Mouse (Mus musculus) forebrain, embryonic 13.5 days (tissue): ENCODE measurements at regions not wholly inside any gene's neighbourhood (a gene's known extent, or its start where the extent isn't known, plus 50 kb on each side); places are given as distances from the start of the nearest gene placed in this dataset.
"Not testable (repeated sequence)": the region's sequence is repeated elsewhere in the genome, so short reads cannot be mapped to it uniquely, and the experiment has no call there.

Source experiments
- ATAC-seq: fragments of 200-750 bp; cut with Nextera tagmentation; 2 replicates; pipeline ENCODE4 v1.8.0; 2017
- H3K27ac ChIP-seq: fragments of 300-500 bp; sonication (generic); 2 replicates; pipeline ENCODE4 v1.5.1; 2015; ENCODE audit warnings: inconsistent platforms, mild to moderate bottlenecking, moderate library complexity
- H3K27me3 ChIP-seq: fragments of 300-500 bp; sonication (generic); 2 replicates; pipeline ENCODE4 v1.6.1; 2015; ENCODE audit warnings: mild to moderate bottlenecking, inconsistent platforms
- H3K36me3 ChIP-seq: fragments of 300-500 bp; sonication (generic); 2 replicates; pipeline ENCODE4 v1.6.1; 2015; ENCODE audit warnings: mild to moderate bottlenecking, inconsistent platforms; ENCODE audit not compliant: poor library complexity, severe bottlenecking
- H3K4me1 ChIP-seq: fragments of 300-500 bp; sonication (generic); 2 replicates; pipeline ENCODE4 v1.6.1; 2015; ENCODE audit warnings: inconsistent platforms
- H3K4me2 ChIP-seq: fragments of 300-500 bp; sonication (generic); 2 replicates; pipeline ENCODE4 v1.6.1; 2015; ENCODE audit warnings: inconsistent platforms, mild to moderate bottlenecking, moderate library complexity
- H3K4me3 ChIP-seq: fragments of 300-500 bp; sonication (generic); 2 replicates; pipeline ENCODE4 v1.5.1; 2015; ENCODE audit warnings: mild to moderate bottlenecking, inconsistent platforms
- H3K9ac ChIP-seq: fragments of 300-500 bp; sonication (generic); 2 replicates; pipeline ENCODE4 v1.6.1; 2015; ENCODE audit warnings: mild to moderate bottlenecking, inconsistent platforms
- H3K9me3 ChIP-seq: fragments of 300-500 bp; sonication (generic); replicated peaks from 2 replicates; pipeline ENCODE4 v1.6.1; 2016; ENCODE audit warnings: inconsistent platforms
- WGBS: fragments of 180-500 bp; shearing (Covaris S2); methylation state at CpG from one replicate; pipeline ENCODE4 v1.1.7; 2015; 5-methylcytosine and 5-hydroxymethylcytosine counted together

- no peak for ATAC-seq
- no peaks in the 10 kb centered on the region for H3K27me3 ChIP-seq
- H3K36me3 ChIP-seq = no peaks in the 10 kb centered on the region
- H3K4me2 ChIP-seq = no peak overlapping the region
- H3K4me1 ChIP-seq = no peaks in the 10 kb centered on the region
- H3K4me3 ChIP-seq = no peak overlapping the region
- 94% methylated on average over 1 of the region's 1 CpGs for WGBS
- H3K9ac ChIP-seq = no peak overlapping the region
- no peak overlapping the region for H3K27ac ChIP-seq
- H3K9me3 ChIP-seq = no peaks in the 10 kb centered on the region
Measured at GRCm38 (mm10) chr14:83861736-83862135, 581.6 kb upstream of the Pcdh17 start.

GRCm38 (mm10) chr14:83862653-83863052 is 580.7 kb upstream of the Pcdh17 start:
- no peak overlapping the region for H3K9ac ChIP-seq
- H3K36me3 ChIP-seq = no peaks in the 10 kb centered on the region
- no peak overlapping the region for H3K4me3 ChIP-seq
- H3K4me1 ChIP-seq = no peaks in the 10 kb centered on the region
- no peak overlapping the region for H3K27ac ChIP-seq
- no peak for ATAC-seq
- H3K4me2 ChIP-seq = no peak overlapping the region
- no peaks in the 10 kb centered on the region for H3K27me3 ChIP-seq
- 89% methylated on average over 2 of the region's 2 CpGs for WGBS
- no peaks in the 10 kb centered on the region for H3K9me3 ChIP-seq

DNA sequence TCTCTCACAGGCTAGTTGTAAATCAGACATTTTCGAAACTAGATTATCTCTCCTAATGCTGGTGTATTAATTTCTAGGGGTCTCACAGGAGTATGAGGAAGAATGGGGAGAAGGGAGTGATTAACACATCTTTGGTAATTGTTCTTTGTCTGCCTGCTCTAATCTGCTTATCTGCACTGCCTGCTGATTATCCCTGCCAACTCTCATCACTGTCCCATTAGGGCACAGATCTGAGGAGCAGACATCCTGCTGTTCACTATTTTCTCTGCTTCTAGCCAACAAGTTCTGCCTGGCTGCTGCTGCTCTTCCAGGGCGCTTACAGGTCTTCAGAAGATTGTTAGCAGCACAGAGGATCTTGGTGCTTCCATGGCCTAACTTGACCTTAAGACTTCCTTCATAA is 557.0 kb upstream of the Pcdh17 start:
- H3K27me3 ChIP-seq = no peaks in the 10 kb centered on the region
- WGBS = 12% methylated on average over 2 of the region's 2 CpGs
- no peaks in the 10 kb centered on the region for H3K4me1 ChIP-seq
- H3K27ac ChIP-seq = no peak overlapping the region
- ATAC-seq = 0 out of 2 replicates have a peak, but pooled peaks have one; percentile 59
- no peaks in the 10 kb centered on the region for H3K9me3 ChIP-seq
- H3K4me2 ChIP-seq = no peak overlapping the region
- no peak overlapping the region for H3K4me3 ChIP-seq
- no peak overlapping the region for H3K9ac ChIP-seq
- no peaks in the 10 kb centered on the region for H3K36me3 ChIP-seq

DNA sequence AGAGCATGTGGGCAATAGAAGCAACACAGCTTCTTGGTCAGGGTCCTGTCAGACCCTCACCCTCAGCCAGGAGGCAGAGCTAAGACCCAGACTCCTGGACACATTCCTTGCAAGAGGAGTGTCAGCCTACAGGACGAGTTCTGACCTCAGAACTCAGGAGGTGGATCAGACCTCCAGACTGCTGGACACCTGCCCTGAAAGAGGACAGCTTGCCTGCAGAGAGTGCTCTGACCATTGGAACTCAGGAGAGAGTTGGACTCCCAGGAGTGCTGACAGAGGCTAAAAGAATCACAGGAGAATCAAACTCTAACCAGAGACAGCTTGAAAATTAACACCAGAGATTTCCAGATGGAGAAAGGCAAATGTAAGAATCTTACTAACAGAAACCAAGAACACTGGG is 542.7 kb upstream of the Pcdh17 start:
- not testable (repeated sequence) for H3K36me3 ChIP-seq, ATAC-seq, H3K27ac ChIP-seq, H3K4me1 ChIP-seq, H3K9me3 ChIP-seq, H3K27me3 ChIP-seq, H3K9ac ChIP-seq, H3K4me3 ChIP-seq, H3K4me2 ChIP-seq
- WGBS = 65% methylated on average over 1 of the region's 1 CpGs

DNA sequence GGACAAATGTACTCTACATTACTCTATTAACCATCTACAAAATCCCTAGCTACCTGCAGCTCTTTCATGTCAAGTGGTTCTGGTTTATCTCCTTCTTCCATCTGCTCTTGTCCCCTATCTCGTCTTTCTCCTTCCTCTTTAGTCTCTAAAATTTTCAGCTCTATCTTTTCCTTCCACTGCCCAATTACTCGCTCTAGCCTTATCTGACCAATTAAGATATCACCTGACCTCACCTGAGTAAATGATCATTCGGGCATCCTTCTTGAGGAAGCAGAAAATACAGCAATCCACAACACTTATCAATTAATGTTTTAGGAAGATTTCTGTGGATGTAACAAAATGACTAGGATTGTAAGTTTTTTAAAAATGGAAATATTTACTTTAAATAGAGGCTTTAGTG is 500.3 kb upstream of the Pcdh17 start:
- 82% methylated on average over 3 of the region's 3 CpGs for WGBS
- H3K4me1 ChIP-seq = no peaks in the 10 kb centered on the region
- H3K27me3 ChIP-seq = no peaks in the 10 kb centered on the region
- no peak overlapping the region for H3K9ac ChIP-seq
- ATAC-seq = no peak
- H3K36me3 ChIP-seq = no peaks in the 10 kb centered on the region
- H3K9me3 ChIP-seq = no peaks in the 10 kb centered on the region
- H3K4me2 ChIP-seq = no peak overlapping the region
- no peak overlapping the region for H3K4me3 ChIP-seq
- H3K27ac ChIP-seq = no peak overlapping the region

- ATAC-seq = peak; percentile 66; the same call in 1 of the 2 replicates
- Histone ChIP-seq H3K36me3 (no peaks in the 10 kb centered on the region), H3K4me2 (no peak overlapping the region), H3K4me3 (no peak overlapping the region), H3K9me3 (no peaks in the 10 kb centered on the region), H3K27ac (no peak overlapping the region), H3K27me3 (no peaks in the 10 kb centered on the region), H3K4me1 (no peaks in the 10 kb centered on the region), H3K9ac (no peak overlapping the region)
- 64% methylated on average over 3 of the region's 3 CpGs for WGBS
Measured at GRCm38 (mm10) chr14:83944176-83944575, 499.2 kb upstream of the Pcdh17 start.

- Histone ChIP-seq H3K9ac (no peak overlapping the region), H3K36me3 (no peaks in the 10 kb centered on the region), H3K4me3 (no peak overlapping the region), H3K9me3 (no peaks in the 10 kb centered on the region), H3K27me3 (no peaks in the 10 kb centered on the region), H3K4me1 (no peaks in the 10 kb centered on the region), H3K27ac (no peak overlapping the region), H3K4me2 (no peak overlapping the region)
- ATAC-seq = no peak
- 66% methylated on average over 2 of the region's 2 CpGs for WGBS
Measured at GRCm38 (mm10) chr14:83949696-83950095, 493.7 kb upstream of the Pcdh17 start.

- no peak for ATAC-seq
- no peaks in the 10 kb centered on the region for H3K36me3 ChIP-seq
- H3K9ac ChIP-seq = no peak overlapping the region
- no peaks in the 10 kb centered on the region for H3K4me1 ChIP-seq
- no peaks in the 10 kb centered on the region for H3K9me3 ChIP-seq
- no peak overlapping the region for H3K4me3 ChIP-seq
- no peak overlapping the region for H3K27ac ChIP-seq
- 79% methylated on average over 3 of the region's 3 CpGs for WGBS
- no peak overlapping the region for H3K4me2 ChIP-seq
- no peaks in the 10 kb centered on the region for H3K27me3 ChIP-seq
Measured at GRCm38 (mm10) chr14:83959111-83959510, 484.3 kb upstream of the Pcdh17 start.

DNA sequence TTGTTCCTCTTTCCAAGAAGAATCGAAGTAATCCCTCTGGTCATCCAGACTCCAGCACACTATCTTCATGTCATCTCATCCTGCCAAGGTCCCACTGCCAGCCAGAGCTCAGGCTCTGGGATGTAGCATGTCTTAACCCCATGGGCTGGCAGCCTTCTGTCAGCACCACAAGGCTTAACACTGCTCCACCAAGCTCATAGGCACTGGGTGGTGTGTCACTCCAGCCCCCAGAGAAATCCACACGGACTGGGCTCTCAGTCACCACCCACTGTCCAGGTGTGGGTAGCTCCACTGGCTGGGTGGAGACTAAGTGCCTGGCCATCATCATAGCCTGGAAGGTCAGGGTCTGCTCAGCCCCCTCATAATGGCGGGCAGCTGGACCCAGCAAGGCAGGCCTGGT is 459.8 kb upstream of the Pcdh17 start:
- H3K36me3 ChIP-seq = no peaks in the 10 kb centered on the region
- H3K27ac ChIP-seq = no peak overlapping the region
- H3K4me1 ChIP-seq = no peaks in the 10 kb centered on the region
- H3K9ac ChIP-seq = no peak overlapping the region
- no peak overlapping the region for H3K4me2 ChIP-seq
- no peaks in the 10 kb centered on the region for H3K27me3 ChIP-seq
- no peak for ATAC-seq
- WGBS = 91% methylated on average over 3 of the region's 3 CpGs
- no peak overlapping the region for H3K4me3 ChIP-seq
- H3K9me3 ChIP-seq = no peaks in the 10 kb centered on the region
